Mouse (Mus musculus): ENCODE results near the gene Mpc1. TPM values are rescaled to one million over a fixed set of nuclear protein-coding genes. Genes with fewer than 3 reads are reported as not detected.

Mpc1 gene
- polyA plus RNA-seq (2012): 22.3 and 24.1 TPM in 2 replicates

DNA sequence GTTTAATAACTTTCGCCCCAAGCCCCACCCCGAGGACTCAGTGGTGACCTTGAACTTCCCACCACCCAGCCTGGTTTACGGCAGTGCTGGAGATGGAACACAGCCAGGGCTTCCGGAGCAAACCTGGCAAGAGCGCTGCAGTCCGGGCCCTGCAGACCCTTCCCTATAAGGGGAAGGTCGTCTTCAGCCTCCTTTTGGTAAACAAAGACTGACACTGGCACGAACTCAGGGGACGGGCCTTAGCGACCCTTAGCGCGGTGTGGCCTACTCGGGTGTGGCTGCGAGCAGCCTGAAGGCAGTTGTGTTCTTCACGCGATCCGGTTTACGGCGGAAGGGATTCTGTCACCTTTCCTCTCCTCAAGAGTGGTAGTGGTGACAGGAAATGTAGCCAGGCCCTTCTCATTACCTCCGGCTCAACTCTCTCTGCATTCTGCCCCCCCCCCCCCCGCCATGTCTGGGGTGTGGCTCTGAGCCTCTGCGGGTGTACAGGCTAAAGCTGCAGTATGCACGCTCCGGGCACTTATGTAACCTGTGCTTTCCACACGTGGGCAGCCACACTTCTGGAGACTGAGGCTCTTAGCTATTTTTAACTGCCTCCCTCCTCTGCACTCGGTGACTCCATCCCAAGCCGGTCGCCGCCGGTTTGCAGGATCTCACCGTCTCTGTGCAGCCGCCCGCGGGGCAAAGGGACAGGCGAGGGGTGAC, at the start of gene Mpc1:
Mpc1 (plus strand) TSS at position 84 of the 705 bp plus-strand sequence.
- no peak for TF ChIP-seq GATA1 (IDR thresholded peaks at IDR 0.05; ENCODE audit: low read length)

DNA sequence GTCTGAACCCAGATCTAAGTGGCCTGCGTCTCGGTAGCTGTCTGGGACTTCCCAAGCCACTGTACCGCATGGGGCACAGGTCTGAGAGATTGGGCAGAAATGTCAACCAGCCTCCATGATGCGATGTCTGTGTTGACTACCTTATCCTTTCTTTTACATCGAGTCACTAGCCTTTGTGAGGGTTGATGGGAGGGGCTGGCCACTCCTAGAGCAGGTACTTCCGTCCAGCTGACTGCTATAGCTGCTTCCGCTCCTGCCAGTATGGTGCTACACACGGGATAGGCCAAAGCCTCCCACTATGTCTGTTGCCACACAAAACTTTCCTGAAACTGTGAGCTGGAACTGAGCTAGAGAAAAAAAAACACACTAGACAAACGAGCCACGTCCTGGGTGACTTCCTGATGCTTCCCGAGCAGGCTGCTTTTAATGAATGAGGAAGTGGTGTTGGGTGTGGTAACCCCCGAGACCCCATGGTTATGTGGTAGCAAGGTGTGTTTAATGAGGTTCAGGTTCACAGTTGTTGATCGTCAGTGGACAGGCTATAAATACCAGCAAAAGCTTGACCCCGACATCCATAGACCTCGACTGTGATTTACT, 49.0 kb upstream of the Mpc1 start:
- TF ChIP-seq GATA1 (IDR thresholded peaks at IDR 0.05; ENCODE audit: low read length): no peak

DNA sequence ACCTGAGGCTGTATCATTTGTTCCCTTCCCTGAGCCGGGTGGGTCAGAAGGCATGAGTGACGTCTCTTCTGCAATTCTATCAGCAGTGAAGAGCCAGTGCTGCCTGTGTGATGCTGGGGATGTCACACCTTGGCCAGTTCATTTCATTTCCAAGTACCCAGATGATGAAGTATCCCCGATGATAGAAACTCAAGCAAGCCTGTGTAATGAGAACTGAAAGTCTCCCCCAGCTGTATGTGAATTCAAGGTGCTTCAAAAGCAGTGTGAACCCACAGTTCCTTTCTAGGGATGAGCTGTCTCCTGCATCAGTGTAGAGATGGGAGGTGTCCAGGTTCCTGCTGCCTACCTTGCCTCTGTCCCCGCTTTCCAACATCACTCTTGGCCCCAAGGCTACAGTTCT, 48.2 kb upstream of the Mpc1 start:
- no peak for TF ChIP-seq GATA1 (IDR thresholded peaks at IDR 0.05; ENCODE audit: low read length)

DNA sequence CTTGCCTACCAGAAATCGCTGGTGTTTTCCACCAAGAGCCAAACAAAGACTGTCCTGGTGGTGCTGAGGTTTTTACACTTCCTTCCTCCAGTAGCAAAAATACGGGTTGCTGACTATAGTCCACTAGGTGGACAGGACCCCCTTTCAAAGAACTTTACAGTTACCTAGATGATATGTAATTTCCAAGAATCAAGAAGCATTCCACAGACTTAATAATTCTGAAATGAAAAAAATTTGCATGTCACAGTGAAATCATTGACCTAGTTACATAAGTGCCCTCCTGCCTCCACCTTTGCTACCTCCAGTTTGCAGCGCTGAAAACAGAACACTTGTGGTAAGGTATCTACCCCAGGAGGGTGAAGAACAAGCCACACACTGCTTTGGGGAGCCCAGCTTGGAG, 47.0 kb upstream of the Mpc1 start, which contains the start of gene Ccr6:
Ccr6 (plus strand) TSS at position 301 of the 400 bp plus-strand sequence.
- TF ChIP-seq GATA1 (IDR thresholded peaks at IDR 0.05; ENCODE audit: low read length): no peak

DNA sequence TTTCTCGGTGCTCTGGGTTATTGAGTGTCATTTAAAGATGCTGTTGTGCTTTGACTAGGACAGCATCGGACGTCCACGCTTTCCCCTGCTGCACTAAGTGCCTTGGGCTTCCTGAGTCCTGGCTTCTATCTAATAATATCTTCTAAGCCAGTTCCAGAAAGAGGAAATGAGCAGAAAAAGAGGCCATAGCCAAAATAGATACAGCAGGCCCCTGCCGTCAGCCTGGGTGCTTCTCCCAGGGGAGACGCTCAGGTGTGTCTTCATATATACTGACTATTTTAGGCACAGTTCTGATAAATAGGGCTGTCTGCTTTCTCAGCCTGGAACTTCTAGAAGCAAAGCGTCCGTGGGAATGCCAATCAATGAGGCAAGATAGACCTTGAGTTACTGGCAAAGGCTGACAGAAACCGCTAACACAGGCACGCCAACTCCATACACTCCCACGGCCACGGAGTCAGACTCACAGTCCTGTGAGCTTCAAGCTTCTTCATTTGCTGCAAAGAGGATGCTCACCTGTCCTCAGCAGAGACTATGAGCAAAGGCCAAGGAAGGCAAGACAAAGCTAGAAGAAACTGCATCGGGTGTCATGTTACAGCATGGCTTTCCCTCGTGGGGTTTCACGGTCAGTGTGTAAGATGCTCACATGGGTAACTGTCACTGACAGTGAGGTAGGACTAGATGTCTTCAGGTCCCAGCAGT, 44.5 kb upstream of the Mpc1 start:
- no peak for TF ChIP-seq GATA1 (IDR thresholded peaks at IDR 0.05; ENCODE audit: low read length)

DNA sequence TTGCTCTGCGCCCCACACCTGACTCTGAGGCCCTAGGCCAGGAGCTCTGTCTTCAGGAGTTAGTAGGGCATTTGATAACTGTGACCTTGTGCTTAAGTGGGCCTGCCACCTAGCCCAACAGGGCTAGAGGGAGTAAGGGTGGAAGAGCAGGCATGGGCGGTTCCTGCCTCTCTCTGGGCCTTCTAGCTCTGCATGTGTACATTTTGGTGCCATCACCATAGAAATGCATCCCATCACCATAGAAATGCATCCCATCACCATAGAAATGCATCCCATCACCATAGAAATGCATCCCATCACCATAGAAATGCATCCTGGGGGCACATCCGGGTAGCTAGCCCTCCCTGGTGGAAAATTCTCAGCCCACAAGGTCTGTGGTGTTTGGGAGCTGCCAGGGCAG, 43.1 kb upstream of the Mpc1 start:
- TF ChIP-seq GATA1 (IDR thresholded peaks at IDR 0.05; ENCODE audit: low read length): no peak

DNA sequence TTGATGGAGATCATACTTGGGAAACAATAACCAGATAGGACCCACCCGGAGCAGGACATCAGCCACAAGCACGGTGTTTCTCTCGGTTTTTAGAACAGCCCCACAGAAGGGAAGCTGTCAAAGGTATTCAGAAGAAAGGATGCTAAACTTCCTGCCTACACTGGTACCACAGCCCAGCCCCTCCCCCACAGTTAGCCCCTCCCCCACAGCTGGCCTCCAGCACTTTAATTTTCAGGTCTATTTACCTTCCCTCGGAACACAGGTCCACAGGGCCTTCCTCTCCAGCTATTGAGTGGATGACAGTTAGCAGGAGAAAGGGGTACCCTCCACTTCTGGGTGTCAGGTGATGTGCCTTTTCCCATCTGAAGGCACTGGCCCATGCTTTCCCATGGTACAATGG, 42.2 kb upstream of the Mpc1 start:
- no peak for TF ChIP-seq GATA1 (IDR thresholded peaks at IDR 0.05; ENCODE audit: low read length)

DNA sequence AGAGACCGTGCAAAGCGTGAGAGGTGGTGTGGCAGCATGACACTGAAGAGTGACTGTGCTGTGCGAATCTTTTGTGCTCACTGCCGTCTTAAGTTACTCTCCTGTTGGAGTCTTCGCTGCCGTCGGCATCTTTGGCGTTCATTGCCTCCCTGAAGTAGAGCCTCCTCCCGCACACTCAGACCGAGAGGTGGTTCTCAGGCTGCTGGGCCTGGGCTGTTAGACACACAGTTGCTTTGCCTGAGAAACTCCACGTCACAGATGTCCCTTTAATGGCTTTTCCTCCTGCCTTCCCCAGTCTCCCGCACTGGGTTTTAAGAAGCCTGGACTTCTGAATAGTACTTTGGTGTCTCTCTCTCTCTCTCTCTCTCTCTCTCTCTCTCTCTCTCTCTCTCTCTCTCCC, 41.1 kb upstream of the Mpc1 start:
- no peak for TF ChIP-seq GATA1 (IDR thresholded peaks at IDR 0.05; ENCODE audit: low read length)

DNA sequence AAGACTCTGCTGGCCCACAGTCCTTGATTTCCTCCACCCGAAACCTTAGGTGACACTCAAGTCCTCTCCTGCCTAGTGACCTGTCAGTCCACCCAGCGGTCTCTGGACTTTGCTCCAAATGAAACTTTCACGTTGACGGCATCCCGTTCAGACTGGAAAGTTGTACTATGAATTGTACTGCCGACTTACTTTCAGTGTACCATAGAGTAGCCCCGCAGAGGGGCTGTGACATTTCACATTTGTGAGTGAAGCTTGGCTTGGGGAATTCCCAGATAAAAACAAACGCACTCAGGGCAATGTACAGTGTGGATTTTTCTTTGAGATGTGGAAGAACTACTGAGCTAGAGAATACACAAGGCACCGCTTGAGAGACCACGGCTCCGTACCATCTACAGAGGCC, 40.5 kb upstream of the Mpc1 start:
- no peak for TF ChIP-seq GATA1 (IDR thresholded peaks at IDR 0.05; ENCODE audit: low read length)

DNA sequence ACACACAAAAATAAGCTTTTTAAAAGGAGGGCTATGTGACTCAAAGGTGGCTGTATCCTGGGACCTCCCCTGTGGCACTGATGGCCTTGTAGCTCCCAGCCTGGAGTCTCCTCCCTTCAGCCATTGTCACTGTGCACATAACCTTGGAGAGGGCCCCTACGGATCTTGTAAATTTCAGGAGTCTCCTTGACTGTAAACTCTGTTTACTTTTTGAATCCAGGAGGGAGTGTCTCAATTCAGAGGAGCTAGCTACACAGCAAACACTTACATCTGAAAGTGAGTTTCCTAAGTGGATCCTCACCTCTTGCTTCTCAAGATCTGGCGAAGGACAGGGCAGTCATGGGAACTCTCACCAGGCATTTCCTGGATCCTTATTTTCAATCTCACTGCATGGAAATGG, 38.6 kb upstream of the Mpc1 start:
- TF ChIP-seq GATA1 (IDR thresholded peaks at IDR 0.05; ENCODE audit: low read length): no peak

DNA sequence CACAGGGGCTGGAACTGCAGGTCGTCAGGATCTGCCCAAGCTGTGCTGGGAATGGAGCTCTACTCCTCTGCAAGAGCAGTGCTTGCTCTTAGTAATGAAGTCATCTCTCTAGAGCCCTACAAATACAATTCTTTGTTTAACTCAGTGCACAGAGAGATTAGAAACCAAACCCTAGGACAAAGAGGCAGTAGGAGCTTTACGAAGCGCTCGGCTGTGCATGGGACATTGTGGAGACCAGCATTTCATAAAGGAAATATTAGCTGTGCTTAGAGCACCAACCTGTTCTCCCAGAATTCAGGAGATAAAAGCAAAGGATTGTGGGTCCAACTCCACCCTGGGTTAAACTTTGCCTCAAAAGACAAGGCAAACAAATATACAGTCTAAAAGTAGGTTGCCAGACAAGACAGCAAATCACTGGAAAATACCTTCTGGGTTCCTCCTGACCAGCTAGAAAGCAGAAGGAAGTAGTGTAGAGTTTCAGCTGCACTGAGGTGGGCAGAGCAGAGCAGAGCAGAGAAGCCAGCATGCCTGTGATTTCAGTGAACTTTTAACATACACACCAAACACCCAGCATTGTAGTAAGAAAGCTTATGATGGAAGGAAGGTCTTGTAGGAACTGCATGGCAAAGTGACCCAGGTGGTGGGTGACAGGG, 36.5 kb upstream of the Mpc1 start:
- TF ChIP-seq GATA1 (IDR thresholded peaks at IDR 0.05; ENCODE audit: low read length): no peak

DNA sequence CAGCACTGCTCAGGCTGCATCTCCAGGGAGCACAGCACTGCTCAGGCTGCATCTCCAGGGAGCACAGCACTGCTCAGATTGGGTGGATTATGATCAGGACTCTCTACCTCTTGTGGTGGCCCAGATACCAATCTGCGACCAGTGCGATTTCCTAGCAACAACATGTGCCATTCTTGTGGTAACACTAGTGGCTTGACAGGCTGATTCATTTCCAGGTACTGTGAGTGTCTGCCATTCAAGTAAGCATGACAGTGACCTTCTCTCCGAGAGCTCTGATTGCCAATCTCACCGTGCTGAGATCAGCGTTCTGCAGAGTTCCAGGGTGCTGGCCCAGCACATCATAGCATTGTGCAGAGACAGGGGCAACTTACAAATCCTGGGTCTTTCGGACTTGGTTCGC, 31.0 kb upstream of the Mpc1 start:
- TF ChIP-seq GATA1 (IDR thresholded peaks at IDR 0.05; ENCODE audit: low read length): no peak

DNA sequence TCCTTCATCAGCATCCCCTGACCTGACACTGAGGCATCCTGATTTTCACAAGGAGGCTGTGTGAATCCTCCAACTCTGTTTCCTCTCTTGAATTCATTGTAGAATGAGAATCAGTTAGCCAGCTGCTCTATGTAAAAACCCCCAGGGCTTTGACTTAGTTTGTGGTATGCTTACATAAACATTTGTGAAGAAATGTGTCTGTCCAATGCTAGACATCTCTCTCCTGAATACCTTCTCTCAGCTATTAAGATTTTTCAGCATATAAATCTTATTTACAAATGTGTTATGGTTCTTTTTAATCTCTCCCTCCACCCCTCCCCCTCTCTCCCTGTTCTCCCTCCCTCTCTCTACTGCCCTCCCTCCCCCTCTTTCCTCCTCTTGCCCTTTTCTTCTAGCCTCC, 28.4 kb upstream of the Mpc1 start:
- TF ChIP-seq GATA1 (IDR thresholded peaks at IDR 0.05; ENCODE audit: low read length): no peak

DNA sequence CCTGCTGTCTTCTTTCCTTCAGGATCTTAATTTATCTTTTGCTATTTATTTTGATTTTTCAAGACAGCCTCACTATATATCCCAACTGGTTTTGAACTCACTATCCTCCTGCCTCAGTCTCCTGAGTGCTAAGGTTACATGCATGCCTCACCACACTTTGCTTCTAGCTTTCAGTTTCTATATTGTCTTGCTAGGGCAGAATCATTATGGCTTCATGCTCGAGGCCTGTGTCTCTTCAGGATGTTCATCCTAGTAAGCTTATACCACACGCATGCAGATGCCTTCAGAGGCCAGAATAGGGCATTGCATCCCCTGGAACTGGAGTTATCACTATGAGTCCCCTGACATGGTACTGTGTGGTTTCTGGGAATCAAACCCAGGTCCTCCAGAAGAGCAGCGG, 27.8 kb upstream of the Mpc1 start:
- TF ChIP-seq GATA1 (IDR thresholded peaks at IDR 0.05; ENCODE audit: low read length): no peak

DNA sequence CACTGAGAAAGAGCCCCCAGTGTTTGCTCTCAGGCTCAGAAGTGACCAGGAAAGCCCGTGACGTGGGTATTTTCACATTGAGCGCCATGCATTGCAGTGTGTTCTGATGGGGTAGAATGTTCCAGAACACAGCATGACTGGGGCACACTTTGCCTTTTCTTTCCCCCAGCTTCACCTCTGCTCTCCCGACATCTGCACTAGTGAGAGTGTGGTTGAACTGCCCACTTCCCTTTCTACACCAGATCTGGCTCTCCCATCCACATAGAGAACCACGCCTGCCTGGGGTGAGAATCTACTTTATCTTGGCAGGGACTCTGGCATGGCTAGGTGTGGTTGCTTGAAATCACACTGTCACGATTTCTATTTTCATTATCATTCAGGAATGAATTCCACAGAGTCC, 27.1 kb upstream of the Mpc1 start:
- TF ChIP-seq GATA1 (IDR thresholded peaks at IDR 0.05; ENCODE audit: low read length): no peak

DNA sequence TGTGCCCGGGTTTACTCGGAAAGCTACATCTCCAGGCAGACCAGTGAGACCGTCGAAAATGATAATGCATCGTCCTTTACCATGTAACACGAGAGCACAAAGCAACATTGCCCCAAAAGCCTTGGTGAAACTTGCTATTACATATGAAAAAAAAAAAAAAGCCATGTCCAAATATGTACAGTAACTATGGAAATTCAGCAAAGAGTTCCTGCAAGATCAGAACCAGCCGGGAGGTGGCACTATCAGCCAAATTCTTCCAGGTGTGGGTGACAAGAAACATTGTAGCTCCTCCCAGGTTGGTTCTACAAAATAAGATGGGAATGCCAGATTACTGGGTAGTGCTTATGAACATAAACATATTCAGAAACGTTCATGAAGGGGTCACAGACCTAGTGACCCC, 25.7 kb upstream of the Mpc1 start:
- TF ChIP-seq GATA1 (IDR thresholded peaks at IDR 0.05; ENCODE audit: low read length): no peak

Data from G1E-ER4 (cell line).